Mouse (Mus musculus) adipocyte (in vitro differentiated cells): ENCODE results near the gene Frg2f1.
"Not testable (repeated sequence)": the region's sequence is repeated elsewhere in the genome, so short reads cannot be mapped to it uniquely, and the experiment has no call there.

Experiments
- DNase-seq: peaks from one replicate; pipeline ENCODE4 v3.0.0-alpha.2; 2016; ENCODE audit warnings: low spot score

Gene Frg2f1

GRCm38 (mm10) chr4:119539031-119539824 lies at the start of gene Frg2f1:
TSS of gene Frg2f1 (minus strand) at chr4:119539529.
- peak; percentile 90 for DNase-seq

- no peak for DNase-seq
Observed at GRCm38 (mm10) chr4:119588037-119588436, 48.7 kb upstream of the Frg2f1 start.

GRCm38 (mm10) chr4:119575459-119575858 lies 36.1 kb upstream of the Frg2f1 start:
- no peak for DNase-seq

GRCm38 (mm10) chr4:119574504-119574903 lies 35.2 kb upstream of the Frg2f1 start:
- DNase-seq, result no peak

GRCm38 (mm10) chr4:119572682-119573081 lies 33.4 kb upstream of the Frg2f1 start:
- DNase-seq, result no peak

GRCm38 (mm10) chr4:119566322-119566835 lies 27.1 kb upstream of the Frg2f1 start:
- peak; percentile 28 for DNase-seq

- no peak for DNase-seq
Observed at GRCm38 (mm10) chr4:119563136-119563535, 23.8 kb upstream of the Frg2f1 start.

GRCm38 (mm10) chr4:119555466-119555865 lies 16.1 kb upstream of the Frg2f1 start:
- DNase-seq, result no peak

- DNase-seq, result peak; percentile 22
Observed at GRCm38 (mm10) chr4:119550864-119551263, 11.5 kb upstream of the Frg2f1 start.

- no peak for DNase-seq
Observed at GRCm38 (mm10) chr4:119540533-119540890, 1.2 kb upstream of the Frg2f1 start.

GRCm38 (mm10) chr4:119539836-119540532 lies 655 bp upstream of the Frg2f1 start:
- DNase-seq, result peak; percentile 67

- DNase-seq, result no peak
Observed at GRCm38 (mm10) chr4:119537436-119537835, 1.9 kb downstream of the Frg2f1 start.

GRCm38 (mm10) chr4:119536615-119537014 lies 2.7 kb downstream of the Frg2f1 start, which contains the start of gene Foxj3:
TSS of gene Foxj3 (plus strand) at chr4:119537004.
- not testable (repeated sequence) for DNase-seq

GRCm38 (mm10) chr4:119535103-119535502 lies 4.2 kb downstream of the Frg2f1 start:
- DNase-seq, result no peak

GRCm38 (mm10) chr4:119531813-119532212 lies 7.5 kb downstream of the Frg2f1 start:
- no peak for DNase-seq

GRCm38 (mm10) chr4:119526329-119526845 lies 12.9 kb downstream of the Frg2f1 start:
- DNase-seq, result no peak

- no peak for DNase-seq
Observed at GRCm38 (mm10) chr4:119524466-119524865, 14.9 kb downstream of the Frg2f1 start.

- DNase-seq, result no peak
Observed at GRCm38 (mm10) chr4:119524010-119524409, 15.3 kb downstream of the Frg2f1 start.

- no peak for DNase-seq
Observed at GRCm38 (mm10) chr4:119523575-119523974, 15.8 kb downstream of the Frg2f1 start.

- peak; percentile 19 for DNase-seq
Observed at GRCm38 (mm10) chr4:119512731-119513141, 26.6 kb downstream of the Frg2f1 start.

GRCm38 (mm10) chr4:119511591-119511990 lies 27.7 kb downstream of the Frg2f1 start:
- DNase-seq, result no peak

- DNase-seq, result no peak
Observed at GRCm38 (mm10) chr4:119498319-119498848, 40.9 kb downstream of the Frg2f1 start.

GRCm38 (mm10) chr4:119492933-119493327 lies 46.4 kb downstream of the Frg2f1 start:
- DNase-seq, result no peak
